Mouse (Mus musculus): ENCODE data around the gene Rnps1.

Rnps1 gene

GRCm38 (mm10) chr17:24414230-24414976, at the start of gene Rnps1:
Gene Rnps1, plus strand, starts transcription at chr17:24414565.
- peak; percentile 98 to 99 for DNase-seq

GRCm38 (mm10) chr17:24365863-24366262, 48.5 kb upstream of the Rnps1 start:
- DNase-seq: no peak

- DNase-seq: no peak
These were observed 39.2 kb upstream of the Rnps1 start for GRCm38 (mm10) chr17:24375094-24375712.

- no peak for DNase-seq
These were observed 38.5 kb upstream of the Rnps1 start for GRCm38 (mm10) chr17:24375886-24376285.

GRCm38 (mm10) chr17:24378496-24378895, 35.9 kb upstream of the Rnps1 start:
- no peak for DNase-seq

- DNase-seq: no peak
These were observed 30.6 kb upstream of the Rnps1 start for GRCm38 (mm10) chr17:24383789-24384188.

- no peak for DNase-seq
These were observed 25.7 kb upstream of the Rnps1 start for GRCm38 (mm10) chr17:24388711-24389110.

GRCm38 (mm10) chr17:24389865-24390264, 24.5 kb upstream of the Rnps1 start:
- DNase-seq: peak; percentile 73 to 79

- peak; percentile 56 to 66 for DNase-seq
These were observed 23.2 kb upstream of the Rnps1 start for GRCm38 (mm10) chr17:24391149-24391548.

GRCm38 (mm10) chr17:24393527-24393926, 20.8 kb upstream of the Rnps1 start:
- no peak for DNase-seq

- peak in 1 of 2 experiments; percentile 37 for DNase-seq
These were observed 19.9 kb upstream of the Rnps1 start for GRCm38 (mm10) chr17:24394456-24394855.

- no peak for DNase-seq
These were observed 12.0 kb upstream of the Rnps1 start for GRCm38 (mm10) chr17:24402371-24402770.

- peak; percentile 58 to 70 for DNase-seq
These were observed 7.1 kb upstream of the Rnps1 start for GRCm38 (mm10) chr17:24407116-24407803.

- DNase-seq: peak; percentile 36 to 38
These were observed 681 bp upstream of the Rnps1 start for GRCm38 (mm10) chr17:24413557-24414211.

GRCm38 (mm10) chr17:24415011-24415410, 646 bp downstream of the Rnps1 start:
- DNase-seq: no peak

- DNase-seq: no peak
These were observed 1.8 kb downstream of the Rnps1 start for GRCm38 (mm10) chr17:24416051-24416652.

GRCm38 (mm10) chr17:24423114-24423513, 8.7 kb downstream of the Rnps1 start:
- DNase-seq: no peak

- DNase-seq: no peak
These were observed 10.1 kb downstream of the Rnps1 start for GRCm38 (mm10) chr17:24424489-24424888.

- DNase-seq: peak in 1 of 2 experiments; percentile 43
These were observed 11.0 kb downstream of the Rnps1 start for GRCm38 (mm10) chr17:24425326-24425725.

GRCm38 (mm10) chr17:24425905-24426304, 11.5 kb downstream of the Rnps1 start:
- peak in 1 of 2 experiments; percentile 39 for DNase-seq

- peak; percentile 96 to 99 for DNase-seq
These were observed 12.3 kb downstream of the Rnps1 start, which contains the start of gene Eci1 for GRCm38 (mm10) chr17:24426471-24427169. Gene Eci1, plus strand, starts transcription at chr17:24426641.

GRCm38 (mm10) chr17:24427170-24427557, 12.8 kb downstream of the Rnps1 start:
- DNase-seq: peak in 1 of 2 experiments; percentile 24

All from cerebellum, postnatal 10 days (tissue).